Mouse (Mus musculus) urinary bladder, postnatal 14 days (tissue): ENCODE results near the gene Gng7.
"Not testable (repeated sequence)": the region's sequence is repeated elsewhere in the genome, so short reads cannot be mapped to it uniquely, and the experiment has no call there.

Experiments
- DNase-seq: peaks from one replicate; pipeline ENCODE4 v3.0.0; 2021; ENCODE audit warnings: low spot score

Gene Gng7

DNA sequence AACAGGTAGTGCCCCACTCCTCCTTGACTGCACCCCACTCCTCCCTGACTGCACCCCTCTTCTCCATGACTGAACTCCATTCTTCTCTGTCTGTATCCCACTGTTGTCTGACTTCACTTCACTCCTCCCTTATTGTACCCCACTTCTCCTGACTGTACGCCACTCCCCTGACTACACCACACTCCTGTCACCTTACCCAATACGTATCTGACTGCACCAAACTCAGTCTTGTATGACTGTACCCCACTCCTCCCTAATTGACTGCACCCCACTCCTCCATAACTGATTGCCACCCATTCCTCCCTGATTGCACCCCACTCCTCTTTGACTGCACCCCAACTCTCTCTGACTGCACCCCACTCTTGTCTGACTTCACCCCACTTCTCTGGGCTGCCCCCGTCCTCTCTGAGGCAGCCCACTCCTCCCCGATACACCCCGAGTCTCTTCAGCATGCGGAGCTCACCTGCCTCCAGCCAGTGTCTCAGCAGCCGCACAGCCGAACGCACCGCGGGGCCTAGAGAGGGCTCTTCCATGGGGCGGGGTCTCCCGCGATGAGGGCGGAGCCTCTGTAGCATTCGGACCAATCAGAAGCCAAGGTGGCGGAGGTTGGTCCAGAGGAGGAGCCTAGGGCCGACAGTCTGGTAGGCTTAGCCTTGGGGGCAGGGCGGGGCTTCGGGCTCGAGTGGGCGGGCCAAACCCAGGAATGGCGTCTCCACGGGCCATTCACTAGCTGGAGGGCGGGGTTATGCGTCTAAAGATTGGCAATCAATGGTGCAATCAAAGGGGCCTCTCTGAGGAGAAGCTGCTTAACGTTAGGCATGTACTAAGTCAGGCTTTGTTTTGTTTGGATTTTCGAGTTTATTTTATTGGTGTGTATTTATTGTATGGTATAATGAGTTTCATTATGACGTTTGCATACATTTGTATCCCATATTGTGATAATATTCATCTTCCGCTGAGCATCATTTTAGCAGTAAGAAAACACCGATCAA, at the start of gene Gng7:
Gene Gng7, minus strand, starts transcription at position 553 of the 992 bp plus-strand sequence.
- DNase-seq: peak; percentile 95

DNA sequence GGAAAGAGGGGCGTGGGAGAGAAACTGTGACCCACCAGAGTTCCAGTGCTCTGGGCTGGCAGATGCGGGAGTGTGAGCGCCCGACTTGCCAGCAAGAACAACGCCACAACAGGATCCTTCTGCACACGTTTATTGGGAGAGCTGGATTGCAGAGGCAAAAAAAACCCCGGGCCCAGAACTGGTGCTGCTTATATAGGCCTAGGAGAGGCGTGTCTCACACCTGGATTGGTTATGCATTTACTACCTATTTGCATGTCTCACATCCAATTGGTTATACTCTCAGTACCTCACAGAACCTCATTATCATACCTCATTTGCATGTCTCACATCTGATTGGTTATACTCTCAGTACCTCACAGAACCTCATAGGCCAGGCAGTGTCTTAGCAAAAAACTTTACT, 49.8 kb upstream of the Gng7 start:
- DNase-seq: not testable (repeated sequence)

DNA sequence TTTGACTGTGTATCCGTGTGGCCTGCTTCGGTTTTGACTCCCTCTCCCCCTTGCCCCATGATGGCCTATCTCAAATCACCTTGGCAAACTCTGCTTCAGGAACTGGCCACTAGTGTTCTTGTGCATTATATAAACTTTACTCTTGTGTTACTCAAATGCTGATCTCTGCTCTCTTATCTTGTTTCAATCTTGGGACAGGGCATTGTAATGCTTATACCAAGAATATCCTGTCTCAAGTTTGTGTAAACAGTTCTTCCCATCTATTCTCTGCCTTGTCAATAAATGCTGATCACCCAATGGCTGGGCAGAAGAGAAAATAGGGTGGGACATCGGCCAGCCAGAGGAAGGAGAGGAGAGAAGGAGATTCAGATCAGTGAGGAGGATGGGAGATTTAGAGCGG, 48.0 kb upstream of the Gng7 start:
- DNase-seq: no peak

DNA sequence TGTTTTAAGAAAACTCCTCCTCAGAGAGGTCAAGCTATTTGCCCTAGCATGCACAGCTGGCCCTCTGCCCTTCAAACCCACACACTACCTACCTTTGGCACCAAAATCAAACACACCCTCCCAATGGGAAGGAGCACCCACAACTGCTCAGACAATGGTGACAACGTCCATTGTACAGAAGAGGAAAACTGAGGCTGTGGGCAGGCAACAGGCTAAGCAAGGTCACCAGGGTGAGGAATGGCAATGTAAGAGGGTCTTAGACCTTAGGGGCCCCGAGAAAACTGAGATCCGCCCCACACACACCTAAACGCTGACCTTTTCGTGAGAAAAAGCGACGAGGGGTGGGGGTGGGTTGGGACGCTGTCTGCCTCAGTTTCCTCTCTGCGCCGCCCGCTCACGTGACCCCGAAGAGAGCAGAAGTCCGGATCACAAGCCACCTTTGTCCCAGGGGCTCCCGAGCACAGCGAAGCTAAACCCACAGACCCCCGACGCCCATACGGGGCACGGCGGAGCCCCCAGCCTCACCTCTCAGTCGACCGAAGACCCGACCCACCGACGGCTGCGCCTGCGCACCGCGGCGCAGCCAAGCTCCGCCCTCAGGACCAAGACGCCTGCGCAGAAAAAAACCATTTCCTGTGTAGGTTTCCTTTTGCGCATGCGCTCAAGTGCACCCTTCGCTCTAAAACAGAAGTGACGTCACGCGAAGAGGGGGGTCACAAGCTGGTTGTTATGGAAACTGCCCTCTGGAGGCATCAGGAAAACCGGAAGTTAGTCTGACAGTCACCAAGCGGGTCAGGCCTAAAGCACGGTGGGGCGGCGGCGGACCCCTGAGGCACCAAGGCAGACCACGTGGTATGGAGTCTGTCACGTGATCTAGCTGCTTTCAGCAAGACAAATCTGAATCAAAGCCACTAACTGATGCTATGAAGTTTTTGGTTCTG, 45.1 kb upstream of the Gng7 start, which contains the start of gene Sgta:
Gene Sgta, minus strand, starts transcription at position 579 of the 941 bp plus-strand sequence.
- peak; percentile 100 for DNase-seq

DNA sequence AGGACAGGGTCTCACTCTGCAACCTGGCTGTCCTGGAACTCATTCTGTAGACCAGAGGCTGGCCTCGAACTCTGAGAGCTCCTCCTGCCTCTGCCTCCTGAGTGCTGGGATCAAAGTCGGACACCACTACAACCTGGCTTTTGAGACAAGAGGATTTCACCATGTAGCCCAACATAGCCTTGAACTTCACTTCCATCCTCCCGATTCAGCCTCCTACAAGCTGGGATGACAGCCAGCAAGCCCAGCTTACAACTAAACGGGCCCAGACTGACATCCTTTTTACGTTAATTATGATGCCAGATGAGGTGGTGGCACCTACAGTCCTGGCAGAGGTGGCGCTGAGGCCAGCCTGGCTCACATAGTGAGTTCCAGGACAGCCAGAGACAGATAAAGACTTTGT, 44.2 kb upstream of the Gng7 start:
- DNase-seq: no peak

DNA sequence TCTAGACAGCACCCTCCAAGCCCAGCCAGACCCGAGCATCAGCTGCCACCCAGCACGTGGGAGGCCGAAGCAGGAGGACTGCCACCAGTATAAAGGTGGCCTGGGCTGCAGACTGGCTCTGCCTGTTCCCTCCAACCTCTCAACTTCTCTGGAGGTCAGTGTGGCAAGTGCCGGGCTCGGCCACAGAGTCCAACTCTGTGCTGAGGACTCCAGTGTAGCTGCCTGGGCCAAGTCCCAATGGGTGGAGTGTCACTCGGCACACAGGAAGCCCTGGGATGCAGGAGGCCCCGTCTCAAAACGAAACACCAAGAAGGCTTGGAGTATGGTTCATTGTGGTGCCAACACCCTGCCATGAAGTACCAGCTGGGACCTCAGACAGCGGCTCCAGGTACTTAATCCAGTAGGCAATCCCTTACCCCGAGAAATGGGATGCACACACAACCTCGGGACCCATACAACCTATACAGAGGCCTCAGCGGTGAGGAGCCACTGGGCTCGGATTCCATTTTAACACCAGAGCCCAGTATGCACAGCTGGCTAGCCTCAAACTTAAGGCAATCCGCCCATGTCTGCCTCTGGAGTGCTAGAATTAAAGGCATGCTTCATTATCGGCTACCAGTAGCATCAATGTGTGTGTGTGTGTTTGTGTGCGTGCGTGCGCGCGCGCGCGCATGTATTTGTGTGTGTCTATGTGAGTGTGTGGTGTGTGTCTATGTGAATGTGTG, 42.8 kb upstream of the Gng7 start:
- no peak for DNase-seq

DNA sequence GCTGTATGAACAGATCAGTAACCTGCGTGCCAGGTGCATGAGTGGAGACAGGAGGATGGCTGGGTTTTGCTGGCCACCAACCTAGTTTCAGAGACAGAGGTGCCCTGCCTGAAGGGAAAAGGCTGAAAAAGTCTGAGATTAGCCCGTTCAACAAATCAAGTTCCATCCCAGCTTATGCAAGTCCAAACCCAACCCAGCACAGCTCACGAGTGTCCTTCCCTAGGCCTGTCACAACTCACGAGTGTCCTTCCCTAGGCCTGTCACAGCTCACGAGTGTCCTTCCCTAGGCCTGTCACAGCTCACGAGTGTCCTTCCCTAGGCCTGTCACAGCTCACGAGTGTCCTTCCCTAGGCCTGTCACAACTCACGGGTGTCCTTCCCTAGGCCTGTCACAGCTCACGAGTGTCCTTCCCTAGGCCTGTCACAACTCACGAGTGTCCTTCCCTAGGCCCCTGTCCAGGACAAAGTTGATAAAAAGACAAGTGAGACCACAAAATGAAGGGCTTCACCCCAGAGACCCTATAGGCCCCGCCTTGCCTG, 41.1 kb upstream of the Gng7 start:
- not testable (repeated sequence) for DNase-seq

DNA sequence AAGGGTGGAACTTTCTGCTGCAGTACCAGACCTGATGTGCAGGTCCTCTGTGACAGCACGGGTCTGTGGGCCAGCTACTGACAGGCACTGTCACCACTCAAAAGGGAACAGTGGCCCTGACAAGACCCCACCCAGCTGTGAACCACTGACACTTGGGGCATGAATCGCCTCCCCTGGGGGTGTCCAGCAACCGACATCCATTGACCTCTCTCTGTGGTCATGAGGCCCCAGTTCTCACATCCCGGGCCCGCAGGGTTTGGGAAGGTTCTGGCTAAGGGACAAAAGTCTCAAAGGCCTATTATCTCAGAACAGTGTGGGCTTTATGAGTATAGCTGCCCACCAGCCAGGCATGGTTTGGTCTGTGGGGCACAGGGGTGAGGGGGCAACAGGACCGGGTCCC, 40.4 kb upstream of the Gng7 start:
- no peak for DNase-seq

DNA sequence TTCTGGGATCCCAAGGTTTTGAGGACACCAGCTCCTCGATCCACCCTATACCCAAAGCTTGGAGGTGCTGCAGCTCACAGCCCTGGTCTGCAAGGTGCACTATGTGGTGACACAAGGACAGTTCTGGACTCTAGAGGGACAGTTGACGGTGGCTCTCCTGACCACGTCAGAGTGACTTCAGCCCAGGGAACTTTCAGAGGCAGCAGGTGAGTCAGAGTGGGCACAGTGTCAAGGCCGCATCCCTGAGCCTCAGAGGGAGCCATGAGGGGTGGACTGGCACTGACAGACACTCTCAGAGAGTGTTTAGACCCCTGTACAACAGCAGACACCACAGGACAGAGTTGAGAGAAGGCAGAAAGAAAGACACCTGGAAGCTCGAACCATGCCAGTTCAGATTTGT, 37.8 kb upstream of the Gng7 start:
- DNase-seq: no peak

DNA sequence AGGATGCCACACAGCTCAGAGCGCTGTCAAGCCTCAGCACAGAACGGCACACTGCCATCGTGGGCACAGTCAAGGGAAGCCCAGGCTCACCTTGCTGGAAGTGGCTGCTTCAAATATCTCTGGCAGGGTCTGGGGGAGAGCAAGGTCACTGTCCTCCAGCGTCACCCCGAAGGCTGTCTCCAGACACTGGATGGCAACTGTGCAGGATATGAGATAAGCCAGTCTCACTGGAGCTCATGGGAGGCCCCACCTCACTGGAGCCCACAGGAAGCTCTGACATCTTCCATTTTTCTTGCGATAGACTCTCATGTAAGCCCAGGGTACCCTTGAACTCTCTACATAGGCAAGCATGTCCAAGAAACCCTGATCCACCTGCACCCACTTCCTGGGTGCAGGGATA, 36.4 kb upstream of the Gng7 start:
- DNase-seq: no peak

DNA sequence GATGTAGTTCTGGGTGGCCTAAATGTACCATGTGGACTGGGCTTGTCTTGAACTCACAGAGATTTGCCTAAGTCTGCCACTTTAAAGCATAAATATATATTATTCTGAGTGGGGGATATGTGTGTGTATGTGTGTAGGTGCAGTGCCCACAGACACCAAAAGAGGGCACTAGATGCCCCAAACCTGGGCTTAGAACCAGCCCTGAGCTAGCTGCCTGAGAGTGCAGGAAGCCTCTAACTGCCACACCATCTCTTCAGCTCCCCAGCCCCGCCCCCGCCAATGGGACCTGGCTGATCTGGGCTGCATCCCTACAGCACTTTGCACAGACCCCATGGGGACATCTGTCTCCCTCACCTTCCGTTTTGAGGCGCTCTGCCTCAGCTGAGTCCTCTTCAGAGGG, 35.9 kb upstream of the Gng7 start:
- DNase-seq: no peak

DNA sequence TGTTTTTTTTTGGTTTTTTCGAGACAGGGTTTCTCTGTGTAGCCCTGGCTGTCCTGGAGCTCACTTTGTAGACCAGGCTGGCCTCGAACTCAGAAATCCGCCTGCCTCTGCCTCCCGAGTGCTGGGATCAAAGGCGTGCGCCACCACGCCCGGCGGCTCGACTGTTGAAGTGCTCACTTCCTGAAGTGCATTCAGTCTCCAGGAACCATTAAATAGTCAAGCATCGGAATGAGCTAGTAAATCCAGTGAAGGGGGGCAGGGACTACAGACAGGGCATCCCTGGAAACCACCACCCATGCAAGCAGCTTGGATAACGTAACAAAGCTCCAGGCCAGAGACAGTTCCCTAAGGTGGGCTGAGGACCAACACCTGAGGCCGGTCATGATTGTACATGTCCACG, 30.5 kb upstream of the Gng7 start:
- not testable (repeated sequence) for DNase-seq

DNA sequence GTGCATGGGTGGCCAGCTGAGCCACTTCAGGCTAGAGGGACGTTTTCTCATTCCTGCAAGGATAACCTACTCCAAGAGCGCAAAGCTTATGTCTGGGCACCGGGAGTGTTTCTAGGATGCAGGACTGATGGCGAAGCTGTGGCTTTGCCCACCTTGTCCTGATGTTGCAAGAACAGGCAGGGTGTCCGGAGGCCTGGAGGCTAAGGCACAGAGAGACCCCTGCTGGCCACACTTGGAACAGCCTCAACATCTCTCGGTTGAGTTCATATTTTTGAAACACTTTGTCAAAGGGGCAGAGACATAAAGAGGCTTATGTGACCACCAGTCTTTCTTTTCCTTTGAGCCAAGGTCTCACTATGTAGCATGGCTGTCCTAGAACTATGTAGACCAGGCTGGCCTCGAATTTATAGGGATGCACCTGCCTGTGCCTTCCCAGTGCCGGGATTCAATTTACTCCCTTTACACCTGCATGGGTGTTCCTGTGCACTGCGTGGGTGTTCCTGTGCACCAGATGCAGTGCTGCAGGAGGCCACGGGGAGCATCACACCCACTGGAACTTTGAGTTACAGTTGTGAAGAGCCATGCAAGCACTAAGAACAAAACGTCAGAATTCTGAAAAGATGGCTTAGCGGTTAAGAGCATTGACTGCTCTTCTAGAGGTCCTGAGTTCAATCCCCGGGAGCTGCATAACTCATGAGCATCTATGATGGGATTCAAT, 26.9 kb upstream of the Gng7 start:
- peak; percentile 71 for DNase-seq

DNA sequence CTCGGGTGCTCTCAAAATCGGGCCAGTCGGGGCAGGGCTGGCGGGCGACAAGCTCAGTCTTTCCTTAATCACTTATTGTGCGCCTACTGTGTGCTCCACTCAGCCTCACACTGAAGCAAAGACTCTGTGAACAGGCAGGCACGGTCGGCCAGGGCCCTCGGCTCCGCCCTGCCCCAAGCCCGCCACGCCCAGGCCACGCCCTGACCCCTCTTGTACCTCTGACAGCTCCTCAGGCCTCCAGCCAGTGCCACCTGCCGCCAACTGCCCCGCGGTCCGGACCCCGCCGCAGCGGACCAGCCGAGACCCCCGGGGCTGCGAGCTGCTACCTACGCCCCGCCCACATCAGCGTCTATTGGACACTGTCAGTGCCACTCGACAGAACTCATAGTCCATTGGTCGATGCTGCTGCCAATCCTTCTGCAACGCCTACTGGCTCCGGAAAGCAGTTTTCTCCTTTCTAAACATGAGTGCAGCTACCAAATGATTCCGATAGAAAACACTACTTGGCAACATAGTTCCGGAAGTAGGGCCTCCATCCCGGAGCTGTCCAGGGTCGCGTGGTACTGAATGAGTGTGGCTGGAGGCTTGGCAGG, 22.3 kb upstream of the Gng7 start, which contains the start of gene Slc39a3:
Gene Slc39a3, minus strand, starts transcription at position 439 of the 593 bp plus-strand sequence.
- peak; percentile 98 for DNase-seq

DNA sequence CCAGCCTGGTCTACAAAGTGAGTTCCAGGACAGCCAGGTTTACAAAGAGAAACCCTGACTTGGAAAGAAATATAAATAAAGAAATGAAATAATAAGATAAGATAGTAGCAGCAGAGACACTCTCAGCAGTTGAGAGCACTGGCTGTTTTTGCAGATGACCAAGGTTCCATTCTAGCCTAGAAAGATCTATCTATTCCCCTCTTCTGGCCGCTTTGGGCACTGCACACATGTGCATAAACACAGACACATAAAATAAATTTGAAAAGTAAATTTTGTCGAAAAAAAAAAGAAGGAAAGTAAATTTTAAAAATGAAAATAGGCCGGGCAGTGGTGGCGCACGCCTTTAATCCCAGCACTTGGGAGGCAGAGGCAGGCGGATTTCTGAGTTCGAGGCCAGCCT, 21.5 kb upstream of the Gng7 start:
- DNase-seq: no peak

DNA sequence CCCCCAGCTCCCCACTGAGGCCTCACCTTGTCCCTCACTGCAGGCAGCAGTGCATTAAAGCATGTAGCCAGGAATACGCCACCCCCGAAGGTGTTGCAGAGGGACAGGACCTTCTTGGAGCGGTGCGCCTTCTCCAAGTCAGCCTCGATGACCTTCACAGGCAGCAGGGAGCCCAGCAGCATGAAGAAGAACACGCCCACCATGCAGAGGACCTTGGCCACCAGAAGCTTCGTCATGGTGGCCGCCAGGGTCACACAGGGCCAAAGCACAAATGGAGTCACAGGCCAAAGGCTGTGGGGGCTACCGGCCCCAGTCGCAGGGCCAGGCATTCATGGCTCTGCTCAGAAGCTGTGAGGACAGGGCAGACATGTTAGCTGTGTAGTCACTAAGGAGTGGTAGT, 18.8 kb upstream of the Gng7 start:
- DNase-seq: no peak

DNA sequence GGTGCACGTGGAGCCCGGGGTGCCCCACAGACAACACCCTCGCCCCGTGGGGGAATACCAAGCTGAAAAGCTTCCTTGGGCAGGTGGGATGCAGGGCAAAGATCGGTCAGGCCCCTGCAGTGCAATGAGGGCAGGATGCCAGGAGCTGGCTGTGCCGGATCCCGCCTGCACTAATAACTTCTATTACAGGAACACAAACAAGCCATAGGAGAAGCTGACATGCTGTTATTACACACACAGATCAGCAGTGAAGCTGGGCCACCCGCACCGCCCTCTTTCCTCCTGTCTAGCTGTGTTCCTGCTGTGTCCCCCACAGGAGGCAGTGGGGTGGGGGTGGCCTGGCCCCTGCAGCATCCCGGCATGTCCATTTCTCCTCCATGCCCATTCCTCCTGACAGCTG, 14.3 kb upstream of the Gng7 start:
- DNase-seq: no peak

DNA sequence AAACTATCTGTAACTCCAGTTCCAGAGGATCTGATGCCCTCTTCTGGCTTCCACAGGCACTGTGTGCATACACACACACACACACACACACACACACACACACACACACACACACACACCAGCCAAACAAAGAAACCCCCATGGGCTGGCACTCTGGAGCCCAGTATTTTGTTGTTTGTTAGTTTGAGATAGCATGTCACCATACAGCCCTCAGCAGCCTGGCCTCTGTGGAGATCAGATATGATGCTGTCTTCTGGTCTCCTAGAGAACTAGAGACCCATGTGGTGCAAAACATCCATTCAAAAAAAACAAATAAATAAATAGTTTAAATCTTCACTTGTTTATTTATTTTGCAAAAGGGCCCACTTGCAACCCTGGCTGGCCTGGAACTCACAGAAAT, 13.5 kb upstream of the Gng7 start:
- no peak for DNase-seq

DNA sequence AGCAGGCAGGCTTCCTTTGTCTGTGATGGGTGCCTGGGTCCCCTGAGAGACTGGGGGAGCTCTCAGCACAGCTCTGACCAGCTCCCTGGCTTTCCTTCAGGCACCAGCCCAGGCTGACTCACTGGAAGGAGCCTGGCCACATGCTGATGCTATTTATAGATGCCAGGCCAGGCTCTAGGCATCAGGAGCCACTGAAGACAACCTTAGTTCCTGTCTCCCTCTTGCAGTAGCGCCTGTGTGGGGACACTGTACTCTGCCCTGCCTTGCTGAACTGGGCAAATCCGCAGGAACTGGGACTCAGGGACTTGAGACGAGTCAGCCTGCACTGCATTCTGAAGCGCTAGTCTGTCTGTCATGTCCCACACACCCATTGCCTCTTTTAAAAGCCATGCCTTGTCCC, 12.6 kb upstream of the Gng7 start:
- no peak for DNase-seq

DNA sequence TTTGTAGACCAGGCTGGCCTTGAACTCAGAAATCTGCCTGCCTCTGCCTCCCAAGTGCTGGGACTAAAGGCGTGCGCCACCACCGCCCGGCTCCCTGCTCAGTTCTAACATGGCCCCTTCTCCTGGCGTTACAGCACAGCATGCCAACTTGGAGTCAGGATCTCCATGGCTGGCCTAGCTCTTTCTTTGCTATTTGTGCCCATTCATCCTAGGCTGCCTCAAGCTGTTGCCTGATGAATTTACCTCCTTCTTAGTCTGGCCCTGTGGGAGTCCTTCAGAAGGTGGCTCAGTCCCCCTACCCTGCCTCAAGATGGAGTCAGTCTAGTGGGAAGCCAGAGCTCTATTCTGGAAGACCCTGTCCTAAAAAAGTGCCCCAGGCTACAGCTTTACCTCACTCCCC, 12.1 kb upstream of the Gng7 start:
- no peak for DNase-seq
